Mouse (Mus musculus): Measurements from ENCODE around the gene Hsf2bp. TPM values are rescaled to one million over a fixed set of nuclear protein-coding genes. Genes with fewer than 3 reads are reported as not detected.

Gene Hsf2bp
- polyA plus RNA-seq, 2 experiments: 0.07 to 0.10 TPM

GRCm38 (mm10) chr17:31896751-31897150 lies 139.4 kb downstream of the Hsf2bp start:
- Histone ChIP-seq H3K4me3 (ENCODE audit: insufficient read depth in 1 of 2, low read depth in 2 of 2, low read length in 2 of 2) (no peak overlapping the region), H3K36me3 (replicated peaks; ENCODE audit: control insufficient read depth, insufficient read depth, low read depth) (no peaks in the 10 kb centered on the region), H3K9ac (replicated peaks) (no peak overlapping the region), H3K27ac (no peak overlapping the region), H3K4me2 (ENCODE audit: low read depth) (no peak overlapping the region), H3K9me3 (ENCODE audit: control insufficient read depth, low read length) (no peaks in the 10 kb centered on the region), H3K27me3 (ENCODE audit: control insufficient read depth, insufficient read depth, low read length) (no peaks in the 10 kb centered on the region), H3K4me1 (replicated peaks; ENCODE audit: control insufficient read depth in 2 of 2, insufficient read depth in 2 of 2, low read length in 1 of 2) (peaks cover 5 to 13% of the 10 kb centered on the region in 2 experiments)
- DNase-seq (ENCODE audit: low read depth in 3 of 3, low spot score in 3 of 3): no peak
- WGBS (ENCODE audit: insufficient replicate concordance): 40% methylated on average over 3 of the region's 3 CpGs
- ATAC-seq (ENCODE audit: insufficient read depth): no peak
- no peak for TF ChIP-seq CTCF (IDR thresholded peaks at IDR 0.05; ENCODE audit: low read depth)
- no peak for TF ChIP-seq EP300 (IDR thresholded peaks at IDR 0.05; ENCODE audit: low read depth)

GRCm38 (mm10) chr17:31896311-31896710 lies 139.8 kb downstream of the Hsf2bp start:
- 75% methylated on average over 7 of the region's 7 CpGs for WGBS (ENCODE audit: insufficient replicate concordance)
- no peaks in the 10 kb centered on the region for H3K9me3 ChIP-seq (ENCODE audit: control insufficient read depth, low read length)
- H3K4me3 ChIP-seq (ENCODE audit: insufficient read depth in 1 of 2, low read depth in 2 of 2, low read length in 2 of 2): no peak overlapping the region
- H3K4me2 ChIP-seq (ENCODE audit: low read depth): no peak overlapping the region
- peaks cover under 1 to 11% of the 10 kb centered on the region in 2 experiments for H3K4me1 ChIP-seq (replicated peaks; ENCODE audit: control insufficient read depth in 2 of 2, insufficient read depth in 2 of 2, low read length in 1 of 2)
- TF ChIP-seq EP300 (IDR thresholded peaks at IDR 0.05; ENCODE audit: low read depth): no peak
- TF ChIP-seq CTCF (IDR thresholded peaks at IDR 0.05; ENCODE audit: low read depth): no peak
- ATAC-seq (ENCODE audit: insufficient read depth): no peak
- DNase-seq (ENCODE audit: low read depth in 3 of 3, low spot score in 3 of 3): no peak
- no peaks in the 10 kb centered on the region for H3K27me3 ChIP-seq (ENCODE audit: control insufficient read depth, insufficient read depth, low read length)
- H3K36me3 ChIP-seq (replicated peaks; ENCODE audit: control insufficient read depth, insufficient read depth, low read depth): no peaks in the 10 kb centered on the region
- no peak overlapping the region for H3K9ac ChIP-seq (replicated peaks)
- no peak overlapping the region for H3K27ac ChIP-seq

Other genes with a start within 250 kb of the Hsf2bp start
- gene Sik1, start 180.5 kb downstream of the Hsf2bp start, polyA plus RNA-seq (2012; rRNA removed): 2.6 TPM in 2 replicates
- 3.0 and 3.8 TPM in 2 replicates for gene Sik1, start 180.5 kb downstream of the Hsf2bp start, polyA plus RNA-seq (2014; fragmentation: Nextera tagmentation; extraction: Ambion mirVana)
- 5.2 and 9.1 TPM in 2 replicates for gene Rrp1b, start 249 bp downstream of the Hsf2bp start, polyA plus RNA-seq (2012; rRNA removed)
- gene Rrp1b, start 249 bp downstream of the Hsf2bp start, polyA plus RNA-seq (2014; fragmentation: Nextera tagmentation; extraction: Ambion mirVana): 17.7 and 22.1 TPM in 2 replicates
- 0.55 and 0.66 TPM in 2 replicates for gene Notch3, start 130.5 kb upstream of the Hsf2bp start, polyA plus RNA-seq (2012; rRNA removed)
- 0.22 and 0.30 TPM in 2 replicates for gene Notch3, start 130.5 kb upstream of the Hsf2bp start, polyA plus RNA-seq (2014; fragmentation: Nextera tagmentation; extraction: Ambion mirVana)
- gene Ephx3, start 153.2 kb upstream of the Hsf2bp start, polyA plus RNA-seq (2012; rRNA removed): 0.08 and 0.13 TPM in 2 replicates
- not detected in 2 replicates for gene Ephx3, start 153.2 kb upstream of the Hsf2bp start, polyA plus RNA-seq (2014; fragmentation: Nextera tagmentation; extraction: Ambion mirVana)
- gene Brd4, start 248.4 kb upstream of the Hsf2bp start, polyA plus RNA-seq (2012; rRNA removed): 11.9 and 15.0 TPM in 2 replicates
- 26.4 and 33.0 TPM in 2 replicates for gene Brd4, start 248.4 kb upstream of the Hsf2bp start, polyA plus RNA-seq (2014; fragmentation: Nextera tagmentation; extraction: Ambion mirVana)

Measured in liver, embryonic 14.5 days (tissue).